Mouse (Mus musculus) heart, embryonic 13.5 days (tissue): Measurements from ENCODE around the gene Fam110c. TPM values are rescaled to one million over a fixed set of nuclear protein-coding genes. Genes with fewer than 3 reads are reported as not detected.

Experiments used
- ATAC-seq: fragments of 200-750 bp; cut with Nextera tagmentation; 2 replicates; pipeline ENCODE4 v1.8.0; 2017; ENCODE audit warnings: moderate TSS enrichment; ENCODE audit not compliant: insufficient number of reproducible peaks, low FRiP score, low TSS enrichment; ENCODE audit errors: extremely low read depth
- H3K27ac ChIP-seq: fragments of 300-500 bp; sonication (generic); replicated peaks from 2 replicates; pipeline ENCODE4 v1.5.1; 2015; ENCODE audit warnings: moderate library complexity, mild to moderate bottlenecking, inconsistent platforms
- H3K27me3 ChIP-seq: fragments of 300-500 bp; sonication (generic); replicated peaks from 2 replicates; pipeline ENCODE4 v1.6.1; 2015; ENCODE audit warnings: mild to moderate bottlenecking, inconsistent platforms
- H3K36me3 ChIP-seq: fragments of 300-500 bp; sonication (generic); 2 replicates; pipeline ENCODE4 v1.6.1; 2015; ENCODE audit warnings: mild to moderate bottlenecking, inconsistent platforms
- H3K4me1 ChIP-seq: fragments of 300-500 bp; sonication (generic); 2 replicates; pipeline ENCODE4 v1.6.1; 2015; ENCODE audit warnings: inconsistent platforms
- H3K4me2 ChIP-seq: fragments of 300-500 bp; sonication (generic); 2 replicates; pipeline ENCODE4 v1.6.1; 2015; ENCODE audit warnings: inconsistent platforms, mild to moderate bottlenecking, moderate library complexity
- H3K4me3 ChIP-seq: fragments of 300-500 bp; sonication (generic); 2 replicates; pipeline ENCODE4 v1.5.1; 2015; ENCODE audit warnings: moderate library complexity, mild to moderate bottlenecking, inconsistent platforms
- H3K9ac ChIP-seq: fragments of 300-500 bp; sonication (generic); 2 replicates; pipeline ENCODE4 v1.6.1; 2015; ENCODE audit warnings: inconsistent platforms, mild to moderate bottlenecking, moderate library complexity
- H3K9me3 ChIP-seq: fragments of 300-500 bp; sonication (generic); 2 replicates; pipeline ENCODE4 v1.6.1; 2016; ENCODE audit warnings: inconsistent platforms
- WGBS: fragments of 180-500 bp; shearing (Covaris S2); methylation state at CpG from one replicate; pipeline ENCODE4 v1.1.7; 2015; ENCODE audit warnings: mixed read lengths; 5-methylcytosine and 5-hydroxymethylcytosine counted together
- polyA plus RNA-seq: library from polyadenylated mRNA; unstranded; fragments of >200 nt; fragmentation: Nextera tagmentation; extraction: Ambion mirVana; gene quantifications from 2 replicates; pipeline ENCODE4 v1.2.1, GENCODE M21; 2015

The Fam110c gene
- polyA plus RNA-seq, 1 experiment from 2014 or later, result 1.6 TPM

- Histone ChIP-seq H3K9ac (no peak overlapping the region), H3K4me2 (no peak overlapping the region), H3K4me3 (no peak overlapping the region), H3K9me3 (no peaks in the 10 kb centered on the region), H3K4me1 (peaks cover 14% of the 10 kb centered on the region), H3K36me3 (no peaks in the 10 kb centered on the region), H3K27ac (no peak overlapping the region; the same call in 1 of the 2 replicates), H3K27me3 (0 out of 2 replicates have a peak, but pooled peaks cover 3% of the 10 kb centered on the region)
- no peak for ATAC-seq
- 71% methylated on average over 5 of the region's 5 CpGs for WGBS
These were observed 46.9 kb downstream of the Fam110c start for GRCm38 (mm10) chr12:31120535-31120934.

GRCm38 (mm10) chr12:31122892-31123622 lies 49.4 kb downstream of the Fam110c start:
- Histone ChIP-seq H3K9ac (no peak overlapping the region), H3K4me3 (no peak overlapping the region), H3K4me2 (no peak overlapping the region), H3K4me1 (peaks cover 14% of the 10 kb centered on the region), H3K36me3 (no peaks in the 10 kb centered on the region), H3K9me3 (no peaks in the 10 kb centered on the region), H3K27me3 (0 out of 2 replicates have a peak, but pooled peaks cover 3% of the 10 kb centered on the region), H3K27ac (no peak overlapping the region)
- ATAC-seq, result no peak; the same call in 1 of the 2 replicates
- 59% methylated on average over 6 of the region's 6 CpGs for WGBS

GRCm38 (mm10) chr12:31126071-31126470 lies 52.4 kb downstream of the Fam110c start:
- H3K4me1 ChIP-seq, result peaks cover 6% of the 10 kb centered on the region
- ATAC-seq, result no peak
- H3K9me3 ChIP-seq, result no peaks in the 10 kb centered on the region
- 25% methylated on average over 1 of the region's 1 CpGs for WGBS
- H3K27me3 ChIP-seq, result 0 out of 2 replicates have a peak, but pooled peaks cover 3% of the 10 kb centered on the region
- no peak overlapping the region for H3K27ac ChIP-seq
- no peak overlapping the region for H3K9ac ChIP-seq
- H3K36me3 ChIP-seq, result no peaks in the 10 kb centered on the region
- no peak overlapping the region for H3K4me2 ChIP-seq
- H3K4me3 ChIP-seq, result no peak overlapping the region

GRCm38 (mm10) chr12:31129548-31129947 lies 55.9 kb downstream of the Fam110c start:
- H3K4me1 ChIP-seq, result no peaks in the 10 kb centered on the region
- no peak overlapping the region for H3K27ac ChIP-seq
- no peak overlapping the region for H3K4me2 ChIP-seq
- WGBS, result 71% methylated on average over 4 of the region's 4 CpGs
- no peaks in the 10 kb centered on the region for H3K9me3 ChIP-seq
- H3K36me3 ChIP-seq, result no peaks in the 10 kb centered on the region
- no peaks in the 10 kb centered on the region for H3K27me3 ChIP-seq
- ATAC-seq, result no peak
- H3K4me3 ChIP-seq, result no peak overlapping the region
- no peak overlapping the region for H3K9ac ChIP-seq

Other genes with a start within 250 kb of the Fam110c start
- 0.15 and 0.28 TPM in 2 replicates for gene Alkal2, start 189.5 kb upstream of the Fam110c start, polyA plus RNA-seq
- gene Acp1, start 162.3 kb upstream of the Fam110c start, polyA plus RNA-seq, result 107 and 129 TPM in 2 replicates
- gene Sh3yl1, start 162.2 kb upstream of the Fam110c start, polyA plus RNA-seq, result 7.5 and 8.1 TPM in 2 replicates
- gene Gm6993, start 166.9 kb downstream of the Fam110c start, polyA plus RNA-seq, result not detected in 2 replicates
- 90.6 and 91.3 TPM in 2 replicates for gene Lamb1, start 191.4 kb downstream of the Fam110c start, polyA plus RNA-seq